Mouse (Mus musculus) gastrocnemius, adult 8-10 months (tissue): ENCODE results near the gene Zfp280c. TPM values are rescaled to one million over a fixed set of nuclear protein-coding genes. Genes with fewer than 3 reads are reported as not detected.

Source experiments
- DNase-seq, 2 experiments: peaks; one replicate each; pipeline ENCODE4 v3.0.0; 2022; ENCODE audit warnings: low spot score in 2 of 2
- total RNA-seq, 4 experiments: library from RNA; stranded (reverse); gene quantifications; 2 replicates each; pipeline ENCODE4 v1.2.4; 2022

The Zfp280c gene
- 1 to 10 TPM; 3.6 to 5.5 (median 3.9) TPM for total RNA-seq

- peak; percentile 10 to 40 for DNase-seq
Observed at GRCm38 (mm10) chrX:48594099-48594760, at the start of gene Zfp280c. Zfp280c (minus strand) TSS chrX:48594504.

DNA sequence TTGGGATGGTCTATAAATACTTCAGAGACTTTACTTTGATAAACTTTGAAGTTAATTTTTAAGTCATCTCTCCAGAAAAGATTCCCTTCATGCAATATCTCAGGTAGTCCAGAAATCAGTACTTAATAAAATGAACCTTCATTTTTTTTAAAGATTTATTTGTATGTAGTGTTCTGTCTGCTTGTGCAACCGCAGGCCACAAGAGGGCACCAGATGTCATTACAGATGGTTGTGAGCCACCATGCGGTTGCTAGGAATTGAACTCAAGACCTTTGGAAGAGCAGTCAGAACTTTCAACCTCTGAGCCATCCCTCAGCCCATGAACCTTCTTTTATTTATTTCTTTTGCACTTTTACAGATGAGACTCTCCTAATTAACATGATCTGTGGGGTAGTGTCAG, 42.7 kb upstream of the Zfp280c start:
- DNase-seq, result no peak

DNA sequence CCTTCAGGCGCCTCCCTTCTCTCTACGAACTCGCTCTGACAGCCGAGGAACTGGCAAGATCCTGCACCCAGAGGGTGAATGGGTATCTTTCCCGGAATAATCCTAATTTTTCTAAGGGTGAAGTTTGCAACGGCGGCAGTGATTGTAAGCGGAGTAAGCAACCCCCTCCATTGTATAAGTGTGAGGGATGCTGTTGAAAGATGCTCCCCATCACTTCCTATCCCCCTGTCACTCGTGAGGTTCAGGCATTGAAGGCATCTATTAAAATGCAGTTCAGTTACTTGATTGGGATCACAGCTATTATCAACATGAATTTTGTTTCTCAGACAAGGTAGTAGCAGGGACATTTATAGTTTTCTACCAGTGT, 29.7 kb upstream of the Zfp280c start:
- DNase-seq, result no peak

DNA sequence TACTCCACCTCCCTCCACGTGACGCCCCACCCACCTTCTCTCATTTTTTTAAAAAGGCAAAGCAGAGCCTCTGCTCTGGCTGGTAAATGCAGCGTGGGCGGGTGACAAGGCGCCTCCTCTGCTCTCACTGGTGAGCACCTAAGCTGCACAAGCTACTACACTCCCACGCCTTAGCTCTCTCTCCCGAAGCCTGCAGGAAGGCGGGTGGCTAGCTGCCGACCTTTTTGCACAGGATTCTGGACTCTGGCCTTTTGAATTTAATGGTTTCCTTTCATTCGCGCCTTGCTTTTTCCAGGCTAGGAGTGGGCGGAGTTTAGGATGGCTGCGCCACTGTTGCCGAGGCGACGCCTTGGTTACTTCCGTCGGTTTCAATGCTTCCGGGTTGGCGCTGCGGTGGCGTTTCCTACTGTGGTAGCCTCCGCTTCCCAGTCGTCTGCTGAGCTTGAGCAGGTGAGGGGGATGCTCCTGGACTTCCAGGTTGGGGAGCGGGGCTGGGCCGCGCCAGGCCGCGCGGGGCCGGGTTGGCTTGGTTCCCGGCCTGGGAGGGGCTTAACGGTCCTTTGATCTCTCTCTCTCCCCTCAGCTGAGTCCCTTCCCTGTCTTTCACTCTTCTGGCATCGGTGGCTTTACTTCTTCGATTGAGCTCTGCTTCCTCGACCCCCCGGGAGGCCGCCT, 29.2 kb upstream of the Zfp280c start, which contains the start of gene Slc25a14:
TSS of gene Slc25a14 (plus strand) at position 35 of the 675 bp plus-strand sequence.
- DNase-seq, result peak; percentile 28 to 56

- no peak for DNase-seq
Observed at GRCm38 (mm10) chrX:48623049-48623378, 28.7 kb upstream of the Zfp280c start.

- no peak for DNase-seq
Observed at GRCm38 (mm10) chrX:48604872-48605271, 10.6 kb upstream of the Zfp280c start.

- DNase-seq, result no peak
Observed at GRCm38 (mm10) chrX:48596906-48597305, 2.6 kb upstream of the Zfp280c start.

DNA sequence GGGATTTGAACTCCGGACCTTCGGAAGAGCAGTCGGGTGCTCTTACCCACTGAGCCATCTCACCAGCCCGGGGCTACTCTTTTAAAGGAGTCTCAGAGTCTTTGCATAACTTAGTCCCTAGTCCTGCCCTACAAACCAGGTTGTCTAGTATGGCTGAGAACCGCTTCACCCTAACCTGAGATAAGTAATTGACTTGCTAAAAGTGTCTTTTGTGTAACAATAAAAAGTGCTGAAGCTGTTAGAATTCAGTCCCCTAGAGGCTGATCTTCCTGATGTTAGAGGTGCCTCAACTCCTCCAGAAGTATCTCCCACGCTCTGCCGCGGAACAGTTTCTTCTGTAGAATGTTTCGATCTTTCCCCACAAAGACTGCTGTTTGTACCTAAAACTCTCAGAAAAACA, 1.7 kb upstream of the Zfp280c start:
- no peak for DNase-seq

- DNase-seq, result no peak
Observed at GRCm38 (mm10) chrX:48593721-48594098, 594 bp downstream of the Zfp280c start.

DNA sequence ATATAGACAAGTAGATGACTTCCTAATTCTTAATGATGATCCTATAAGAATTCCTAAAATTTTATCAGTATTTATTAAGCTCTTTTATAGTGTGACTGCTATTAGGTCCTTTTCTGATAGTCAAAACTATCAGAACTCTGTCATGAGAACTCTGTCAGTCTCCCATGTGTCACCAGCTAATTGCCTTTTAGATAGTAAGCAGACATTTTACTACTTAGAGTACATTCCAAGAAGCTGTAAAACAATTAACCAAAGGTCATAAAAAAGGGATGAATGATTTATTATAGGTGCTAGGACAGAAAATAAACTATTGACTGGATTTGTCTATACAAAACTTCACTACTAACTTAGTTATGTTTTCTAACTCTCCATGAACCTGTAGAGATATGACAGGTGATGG, 11.0 kb downstream of the Zfp280c start:
- DNase-seq, result no peak

- DNase-seq, result peak; percentile 32 to 38
Observed at GRCm38 (mm10) chrX:48532175-48532574, 62.1 kb downstream of the Zfp280c start.

DNA sequence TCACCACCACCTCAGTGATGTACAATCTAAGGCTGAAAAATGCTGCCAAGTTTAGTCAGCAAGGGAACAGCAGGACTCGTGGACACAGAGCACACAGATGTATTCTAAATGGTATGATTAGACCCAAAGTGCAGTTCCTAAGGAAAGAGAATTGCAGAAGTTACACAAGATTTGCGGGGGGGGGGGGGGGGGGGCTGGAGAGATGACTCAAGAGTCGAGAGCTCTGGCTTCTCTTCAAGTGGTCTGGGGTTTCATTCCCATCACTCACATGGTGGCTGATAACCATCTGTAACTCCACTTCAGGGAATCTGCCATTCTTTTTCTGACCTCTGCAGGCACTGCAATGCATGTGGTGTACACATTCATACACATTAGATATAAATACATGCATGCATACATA, 67.9 kb downstream of the Zfp280c start:
- DNase-seq, result no peak

DNA sequence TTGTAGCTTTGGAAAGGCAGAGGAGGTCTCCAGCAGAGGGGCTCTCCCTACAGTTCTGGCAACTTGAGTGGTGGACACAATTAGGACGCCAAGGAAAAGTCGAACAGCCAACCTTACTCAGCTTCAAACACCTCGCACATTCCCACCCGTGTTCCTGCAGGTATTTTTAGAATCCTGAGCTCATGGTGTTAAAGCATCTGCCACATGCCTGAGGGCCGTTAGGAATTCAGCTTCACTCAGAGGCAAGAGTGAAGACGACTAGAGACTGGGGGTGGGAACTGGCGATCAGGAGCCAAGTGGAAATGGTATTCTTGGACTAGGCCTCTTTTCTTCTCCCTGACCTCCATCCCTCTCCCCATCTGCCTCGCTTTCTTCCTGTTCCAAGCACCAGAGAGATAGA, 68.4 kb downstream of the Zfp280c start:
- DNase-seq, result no peak

DNA sequence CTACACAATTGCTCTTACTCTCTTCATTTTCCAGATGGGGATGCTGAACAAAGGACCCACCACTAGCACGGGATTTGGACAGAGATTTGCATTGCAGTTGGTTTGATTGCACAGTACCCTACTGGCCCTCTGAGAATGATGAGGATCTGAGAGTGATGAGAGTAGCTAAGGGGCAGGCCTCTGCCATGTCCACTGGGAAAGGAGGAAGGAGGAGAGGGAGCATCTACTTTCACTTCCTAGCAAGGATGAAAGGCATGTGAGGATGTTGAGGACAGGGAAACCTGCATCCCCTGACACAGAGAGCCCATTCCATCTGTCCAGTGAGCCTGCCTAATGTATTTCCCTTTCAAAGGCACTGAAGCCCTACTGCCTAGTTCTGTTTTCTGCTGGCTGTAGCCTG, 69.0 kb downstream of the Zfp280c start:
- DNase-seq, result no peak

GRCm38 (mm10) chrX:48523512-48523911, 70.8 kb downstream of the Zfp280c start:
- no peak for DNase-seq

- no peak for DNase-seq
Observed at GRCm38 (mm10) chrX:48521651-48522050, 72.7 kb downstream of the Zfp280c start.

DNA sequence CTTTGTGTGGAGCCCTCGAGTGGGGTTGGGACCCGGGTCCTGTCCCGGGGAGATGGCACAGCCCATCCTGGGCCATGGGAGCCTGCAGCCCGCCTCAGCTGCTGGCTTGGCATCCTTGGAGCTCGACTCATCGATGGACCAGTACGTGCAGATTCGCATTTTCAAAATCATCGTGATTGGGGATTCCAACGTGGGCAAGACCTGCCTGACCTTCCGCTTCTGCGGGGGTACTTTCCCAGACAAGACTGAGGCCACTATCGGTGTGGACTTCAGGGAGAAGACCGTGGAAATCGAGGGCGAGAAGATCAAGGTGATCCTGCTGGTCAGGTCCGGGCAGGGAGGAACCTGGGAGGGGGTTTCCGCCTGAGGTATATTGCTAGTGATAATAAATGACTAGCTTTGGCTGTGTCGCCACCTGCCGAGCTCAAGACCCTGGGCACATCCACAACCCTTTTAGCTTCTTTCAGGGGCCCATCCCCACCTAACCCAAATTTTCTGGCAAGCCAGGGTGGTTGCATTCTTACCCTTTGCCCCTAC, 74.7 kb downstream of the Zfp280c start:
- no peak for DNase-seq

- no peak for DNase-seq
Observed at GRCm38 (mm10) chrX:48518808-48519548, 75.3 kb downstream of the Zfp280c start, which contains the start of gene Rab33a. Rab33a (plus strand) TSS chrX:48519285.

- DNase-seq, result no peak
Observed at GRCm38 (mm10) chrX:48518211-48518807, 76.0 kb downstream of the Zfp280c start.

GRCm38 (mm10) chrX:48513824-48514223, 80.5 kb downstream of the Zfp280c start:
- no peak for DNase-seq

GRCm38 (mm10) chrX:48513166-48513807, 81.0 kb downstream of the Zfp280c start, which contains the start of gene Aifm1:
Aifm1 (minus strand) TSS chrX:48513563.
- DNase-seq, result peak; percentile 84 to 89
